Mouse (Mus musculus) myocyte (in vitro differentiated cells): ENCODE measurements around the gene Rpl10-ps3. TPM values are rescaled to one million over a fixed set of nuclear protein-coding genes. Genes with fewer than 3 reads are reported as not detected.

Source experiments
- H3K27me3 ChIP-seq: one replicate; pipeline ENCODE4 v1.6.1; 2011; ENCODE audit not compliant: control insufficient read depth, insufficient read depth, insufficient read length
- H3K36me3 ChIP-seq: one replicate; pipeline ENCODE4 v1.6.1; 2011; ENCODE audit not compliant: control insufficient read depth, insufficient read depth
- H3K4me2 ChIP-seq: one replicate; pipeline ENCODE4 v1.6.1; 2011; ENCODE audit warnings: low read depth, control low read depth
- H3K4me3 ChIP-seq: one replicate; pipeline ENCODE4 v1.5.1; 2011; ENCODE audit warnings: mild to moderate bottlenecking, control low read depth, moderate library complexity
- H3K79me2 ChIP-seq: one replicate; pipeline ENCODE4 v1.6.1; 2011; ENCODE audit not compliant: control insufficient read depth, insufficient read depth
- H3ac ChIP-seq: one replicate; pipeline ENCODE4 v1.6.1; 2011; ENCODE audit not compliant: control insufficient read depth, insufficient read length
- CEBPB ChIP-seq: IDR thresholded peaks from 2 replicates; pipeline ENCODE4 v1.6.1; 2011; ENCODE audit warnings: mild to moderate bottlenecking, moderate library complexity; ENCODE audit not compliant: poor library complexity, insufficient read depth, severe bottlenecking
- E2F4 ChIP-seq: IDR thresholded peaks from one replicate; pipeline ENCODE4 v1.6.1; 2011; ENCODE audit warnings: mild to moderate bottlenecking, control low read depth, moderate library complexity; ENCODE audit not compliant: insufficient read depth
- MAX ChIP-seq: IDR thresholded peaks from one replicate; pipeline ENCODE4 v1.6.1; 2011; ENCODE audit warnings: low read depth, mild to moderate bottlenecking, control low read depth
- MYOD1 ChIP-seq, 3 experiments: IDR thresholded peaks; one replicate each; pipeline ENCODE4 v1.6.1; 2011; ENCODE audit warnings: control low read depth in 2 of 3, low read depth in 2 of 3, mild to moderate bottlenecking in 2 of 3, moderate library complexity in 1 of 3; ENCODE audit not compliant: insufficient read length in 2 of 3, control insufficient read depth in 1 of 3
- MYOG ChIP-seq, 3 experiments: IDR thresholded peaks; one replicate each; pipeline ENCODE4 v1.6.1; 2011; ENCODE audit warnings: control low read depth in 2 of 3, low read depth in 2 of 3, mild to moderate bottlenecking in 2 of 3; ENCODE audit not compliant: insufficient read length in 2 of 3, control insufficient read depth in 1 of 3, insufficient read depth in 1 of 3
- POLR2A ChIP-seq: IDR thresholded peaks from one replicate; pipeline ENCODE4 v1.6.1; 2011; ENCODE audit warnings: low read depth, mild to moderate bottlenecking, control low read depth, moderate library complexity; ENCODE audit not compliant: insufficient read length
- POLR2AphosphoS2 ChIP-seq: IDR thresholded peaks from one replicate; pipeline ENCODE4 v1.6.1; 2011; ENCODE audit warnings: low read depth, control low read depth; ENCODE audit not compliant: insufficient read length
- REST ChIP-seq: IDR thresholded peaks from one replicate; pipeline ENCODE4 v1.6.1; 2011; ENCODE audit warnings: mild to moderate bottlenecking, control low read depth, moderate library complexity; ENCODE audit not compliant: insufficient read depth, insufficient read length
- SRF ChIP-seq: IDR thresholded peaks from one replicate; pipeline ENCODE4 v1.6.1; 2011; ENCODE audit warnings: low read depth; ENCODE audit not compliant: control insufficient read depth, insufficient read length
- TCF12 ChIP-seq: IDR thresholded peaks from one replicate; pipeline ENCODE4 v1.6.1; 2011; ENCODE audit warnings: mild to moderate bottlenecking, control low read depth; ENCODE audit not compliant: poor library complexity, insufficient read depth, severe bottlenecking
- TCF3 ChIP-seq: IDR thresholded peaks from one replicate; pipeline ENCODE4 v1.6.1; 2011; ENCODE audit warnings: low read depth, control low read depth; ENCODE audit not compliant: insufficient read length
- USF1 ChIP-seq: IDR thresholded peaks from one replicate; pipeline ENCODE4 v1.6.1; 2011; ENCODE audit warnings: low read depth, mild to moderate bottlenecking, control low read depth, moderate library complexity
- polyA plus RNA-seq: library from polyadenylated mRNA; unstranded; fragments of >200 nt; fragmentation: generic; extraction: Trizol; gene quantifications from one replicate; pipeline ENCODE4 v1.2.1, GENCODE M21; 2012; ENCODE audit warnings: missing spikeins

The Rpl10-ps3 gene
- 158 TPM for polyA plus RNA-seq

- Histone ChIP-seq H3K79me2 (no peaks in the 10 kb centered on the region), H3ac (no peak within 1 kb of the TSS), H3K27me3 (peaks cover 22% of the 10 kb centered on the region), H3K4me2 (no peak within 1 kb of the TSS), H3K36me3 (no peaks in the 10 kb centered on the region), H3K4me3 (no peak within 1 kb of the TSS)
- no peak for TF ChIP-seq CEBPB
- TF ChIP-seq USF1, result no peak
Measured at GRCm38 (mm10) chr9:50344868-50345267, at the start of gene Rpl10-ps3. Gene Rpl10-ps3, minus strand, starts transcription at chr9:50344968.

DNA sequence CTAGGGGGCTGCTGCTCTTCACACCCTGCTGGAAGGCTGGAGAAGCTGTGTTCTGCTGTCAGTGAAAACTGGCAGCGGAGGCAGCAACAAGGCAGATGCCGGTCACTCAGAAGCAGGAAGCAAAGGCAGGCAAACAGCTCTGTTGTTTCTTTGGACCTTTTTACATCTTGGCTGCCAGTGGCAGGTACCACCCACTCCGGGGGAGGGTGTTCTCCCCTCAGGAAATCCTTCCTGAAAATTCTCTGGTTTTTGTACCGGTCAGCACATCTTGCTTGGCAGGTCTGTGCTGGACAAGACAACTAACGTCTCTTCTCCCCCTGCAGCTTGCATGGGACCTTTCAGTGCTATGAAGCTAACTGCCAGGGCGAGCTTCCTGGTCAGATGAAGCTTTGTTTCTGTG is 30.8 kb upstream of the Rpl10-ps3 start:
- Histone ChIP-seq H3ac (no peak overlapping the region), H3K4me3 (no peak overlapping the region)
- TF ChIP-seq POLR2AphosphoS2, result no peak
- no peak for TF ChIP-seq SRF
- TF ChIP-seq MYOD1 (IDR thresholded peaks at IDR 0.05; ENCODE audit: control insufficient read depth in 1 of 3, insufficient read length in 2 of 3, low read depth in 2 of 3), result no peak
- TF ChIP-seq REST, result no peak
- TF ChIP-seq CEBPB, result no peak
- no peak for TF ChIP-seq TCF12
- TF ChIP-seq POLR2A, result no peak
- no peak for TF ChIP-seq E2F4
- no peak for TF ChIP-seq TCF3
- TF ChIP-seq USF1, result no peak
- no peak for TF ChIP-seq MYOG (IDR thresholded peaks at IDR 0.05; ENCODE audit: control insufficient read depth in 1 of 3, insufficient read depth in 1 of 3, insufficient read length in 2 of 3, low read depth in 2 of 3)
- TF ChIP-seq MAX, result no peak

GRCm38 (mm10) chr9:50374666-50375065 is 29.9 kb upstream of the Rpl10-ps3 start:
- no peak overlapping the region for H3K4me3 ChIP-seq
- H3K79me2 ChIP-seq, result no peaks in the 10 kb centered on the region
- no peak overlapping the region for H3ac ChIP-seq
- peaks cover 45% of the 10 kb centered on the region for H3K27me3 ChIP-seq
- no peak overlapping the region for H3K4me2 ChIP-seq
- TF ChIP-seq E2F4 (no peak), TCF3 (no peak), CEBPB (no peak), USF1 (no peak), REST (no peak), POLR2A (no peak), TCF12 (no peak), MYOD1 (IDR thresholded peaks at IDR 0.05; ENCODE audit: control insufficient read depth in 1 of 3, insufficient read length in 2 of 3, low read depth in 2 of 3) (no peak), MYOG (IDR thresholded peaks at IDR 0.05; ENCODE audit: control insufficient read depth in 1 of 3, insufficient read depth in 1 of 3, insufficient read length in 2 of 3, low read depth in 2 of 3) (no peak)
- no peaks in the 10 kb centered on the region for H3K36me3 ChIP-seq

More for the DNA sequence above, 30.8 kb upstream of the Rpl10-ps3 start:
- peaks cover 41% of the 10 kb centered on the region for H3K27me3 ChIP-seq
- H3K79me2 ChIP-seq, result no peaks in the 10 kb centered on the region
- H3K4me2 ChIP-seq, result no peak overlapping the region
- H3K36me3 ChIP-seq, result no peaks in the 10 kb centered on the region

DNA sequence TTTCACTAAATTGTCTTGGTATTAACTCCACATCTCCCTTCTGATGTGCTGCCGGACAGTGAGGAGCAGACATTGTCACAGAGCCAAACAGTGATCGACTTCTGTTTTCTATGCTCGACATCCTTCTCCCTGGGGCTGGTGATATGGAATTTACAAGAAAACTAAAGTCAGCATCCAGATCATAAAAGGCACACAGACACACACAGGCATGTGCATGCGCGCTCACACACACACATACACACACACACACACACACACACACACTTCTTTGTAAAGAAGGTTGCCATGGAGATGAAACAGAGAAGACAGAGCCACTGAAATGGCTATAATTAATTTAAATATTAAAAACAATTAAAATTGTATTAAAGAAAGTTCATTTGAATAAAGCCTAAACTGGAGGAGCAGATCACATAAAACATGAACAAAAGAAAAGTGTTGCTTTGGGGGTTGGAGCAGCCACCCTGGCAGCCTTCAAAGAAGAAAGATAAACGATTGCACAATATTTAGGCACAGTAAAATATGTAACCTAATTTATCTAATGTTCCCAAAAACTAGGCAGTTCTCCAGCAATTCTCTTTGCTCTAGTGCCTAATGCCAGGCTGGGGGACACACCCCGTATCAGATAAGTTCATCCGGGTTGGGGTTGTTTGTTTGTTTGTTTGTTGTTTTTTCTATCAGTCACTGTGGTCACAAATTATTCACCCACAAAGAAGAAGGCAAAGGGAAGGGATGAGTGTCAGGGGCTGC is 24.0 kb upstream of the Rpl10-ps3 start:
- Histone ChIP-seq H3K79me2 (no peaks in the 10 kb centered on the region), H3K36me3 (no peaks in the 10 kb centered on the region), H3K4me2 (no peak overlapping the region), H3K27me3 (peaks cover 57% of the 10 kb centered on the region), H3ac (no peak overlapping the region), H3K4me3 (no peak overlapping the region)
- TF ChIP-seq MYOD1 (IDR thresholded peaks at IDR 0.05; ENCODE audit: control insufficient read depth in 1 of 3, insufficient read length in 2 of 3, low read depth in 2 of 3) (no peak), POLR2A (no peak), SRF (no peak), POLR2AphosphoS2 (no peak), TCF3 (no peak), TCF12 (no peak), USF1 (no peak), CEBPB (no peak), REST (no peak), MAX (no peak)

DNA sequence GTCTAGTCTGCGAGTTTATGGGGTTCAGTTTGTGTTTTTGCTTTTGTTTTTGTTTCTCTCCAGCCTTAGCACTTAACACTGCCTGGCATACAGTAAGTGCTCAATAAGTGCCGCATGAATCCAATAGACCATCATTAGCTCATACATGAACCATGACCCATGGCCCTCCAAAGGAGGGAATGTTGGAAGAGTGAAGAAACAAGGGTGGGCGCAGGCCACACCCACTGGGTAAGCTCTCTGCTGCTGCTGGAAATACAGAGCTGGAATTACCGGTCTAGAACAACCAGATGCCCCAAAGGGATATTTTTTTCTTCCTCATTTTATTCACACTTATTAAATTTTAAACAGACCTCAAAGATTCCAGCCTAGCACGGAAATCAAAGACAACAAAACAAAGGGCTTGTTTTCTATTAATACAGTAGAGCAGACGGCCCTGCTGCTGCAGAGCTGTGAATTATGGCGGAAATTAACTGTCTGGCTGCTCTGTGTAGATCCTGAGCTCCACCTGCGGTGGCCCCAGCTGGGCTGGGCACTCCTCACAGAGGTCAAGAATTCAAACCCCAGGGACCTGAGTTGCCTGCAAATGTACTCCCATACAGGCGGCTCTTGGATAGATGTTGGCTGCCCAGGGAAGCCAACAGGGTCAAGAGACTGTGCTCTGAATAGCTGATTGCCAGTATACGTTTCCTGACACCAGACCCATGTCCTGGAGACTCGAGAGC is 20.5 kb upstream of the Rpl10-ps3 start:
- no peaks in the 10 kb centered on the region for H3K36me3 ChIP-seq
- no peak overlapping the region for H3K4me3 ChIP-seq
- no peak for TF ChIP-seq TCF12
- no peak for TF ChIP-seq POLR2AphosphoS2
- TF ChIP-seq TCF3, result no peak
- TF ChIP-seq MAX, result no peak
- TF ChIP-seq POLR2A, result no peak
- TF ChIP-seq CEBPB, result no peak
- no peak overlapping the region for H3K4me2 ChIP-seq
- H3K79me2 ChIP-seq, result no peaks in the 10 kb centered on the region
- no peak overlapping the region for H3ac ChIP-seq
- H3K27me3 ChIP-seq, result peaks cover 46% of the 10 kb centered on the region
